Mouse (Mus musculus): ENCODE data around the gene Pum2.
A peak's percentile ranks its signal among the peaks of the same experiment; 100 is the strongest.

The Pum2 gene

DNA sequence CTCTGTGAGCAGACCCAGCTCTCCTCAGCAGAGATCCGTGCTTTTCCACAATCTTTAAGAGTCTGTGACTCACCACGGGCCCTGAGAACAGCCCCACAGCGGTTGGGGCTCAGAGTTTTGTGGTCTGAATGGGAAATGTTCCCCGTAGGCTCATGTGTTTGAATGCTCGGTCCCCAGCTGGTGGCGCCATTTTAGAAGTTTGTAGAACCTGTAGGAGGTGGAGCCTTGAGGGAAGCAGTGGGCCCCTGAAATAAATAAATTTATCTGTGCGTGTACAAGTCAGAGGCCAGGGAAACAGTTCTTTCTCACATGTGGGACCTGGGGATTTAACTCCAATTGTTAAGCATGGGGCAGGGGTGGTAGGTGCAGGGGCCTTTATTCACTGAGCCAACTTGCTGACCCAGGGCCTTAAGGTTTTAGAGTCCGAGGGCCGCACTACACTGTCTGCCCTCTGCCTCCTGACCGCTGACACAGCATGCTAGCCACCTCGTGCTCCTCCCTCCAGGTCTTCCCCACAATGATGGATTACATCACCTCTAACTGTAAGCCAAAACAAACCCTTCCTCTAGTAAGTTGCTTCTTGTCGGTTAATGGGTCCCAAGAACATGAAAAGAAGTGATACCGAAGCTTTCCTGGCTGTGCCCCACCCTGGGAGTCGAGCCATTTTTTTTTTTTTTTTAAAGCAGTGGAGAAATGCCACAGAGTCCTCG is 90.4 kb downstream of the Pum2 start:
- no peak for DNase-seq

DNA sequence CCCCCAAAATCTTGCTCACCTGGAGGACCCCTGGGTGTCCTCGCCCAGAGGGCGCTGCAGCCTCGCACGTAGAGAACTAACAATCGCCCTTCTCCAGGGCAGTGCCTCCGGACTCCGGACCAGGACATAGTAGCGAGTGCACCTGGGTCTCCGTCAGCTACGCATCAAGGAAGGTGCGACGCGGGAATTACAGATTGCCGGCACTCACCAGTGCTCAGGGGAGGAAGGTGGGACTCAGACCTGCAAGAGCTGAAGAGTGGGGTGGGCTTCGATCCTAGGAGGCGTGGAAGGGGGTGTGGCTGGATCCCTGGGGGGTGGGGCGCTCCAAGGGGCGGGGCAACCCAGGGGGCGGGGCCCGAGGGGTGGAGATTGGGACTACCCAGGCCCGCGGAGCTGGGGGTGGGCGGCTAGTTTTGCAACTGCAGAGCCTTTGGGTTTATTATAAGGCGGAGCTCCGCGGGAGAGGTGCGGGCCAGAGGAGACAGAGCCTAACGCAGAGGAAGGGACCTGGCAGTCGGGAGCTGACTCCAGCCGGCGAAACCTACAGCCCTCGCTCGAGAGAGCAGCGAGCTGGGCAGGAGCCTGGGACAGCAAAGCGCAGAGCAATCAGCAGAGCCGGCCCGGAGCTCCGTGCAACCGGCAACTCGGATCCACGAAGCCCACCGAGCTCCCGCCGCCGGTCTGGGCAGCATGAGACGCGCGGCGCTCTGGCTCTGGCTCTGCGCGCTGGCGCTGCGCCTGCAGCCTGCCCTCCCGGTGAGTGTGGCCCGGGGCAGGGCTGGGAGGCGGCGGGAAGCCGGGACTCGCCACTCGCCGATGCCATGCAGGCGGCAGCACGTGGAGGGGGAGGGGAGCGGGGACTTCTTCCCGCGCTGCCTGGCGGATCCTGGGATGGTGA is 97.3 kb downstream of the Pum2 start, which contains the start of gene Sdc1:
Gene Sdc1, plus strand, starts transcription at position 378 of the 898 bp plus-strand sequence.
- DNase-seq: peak; percentile 83

DNA sequence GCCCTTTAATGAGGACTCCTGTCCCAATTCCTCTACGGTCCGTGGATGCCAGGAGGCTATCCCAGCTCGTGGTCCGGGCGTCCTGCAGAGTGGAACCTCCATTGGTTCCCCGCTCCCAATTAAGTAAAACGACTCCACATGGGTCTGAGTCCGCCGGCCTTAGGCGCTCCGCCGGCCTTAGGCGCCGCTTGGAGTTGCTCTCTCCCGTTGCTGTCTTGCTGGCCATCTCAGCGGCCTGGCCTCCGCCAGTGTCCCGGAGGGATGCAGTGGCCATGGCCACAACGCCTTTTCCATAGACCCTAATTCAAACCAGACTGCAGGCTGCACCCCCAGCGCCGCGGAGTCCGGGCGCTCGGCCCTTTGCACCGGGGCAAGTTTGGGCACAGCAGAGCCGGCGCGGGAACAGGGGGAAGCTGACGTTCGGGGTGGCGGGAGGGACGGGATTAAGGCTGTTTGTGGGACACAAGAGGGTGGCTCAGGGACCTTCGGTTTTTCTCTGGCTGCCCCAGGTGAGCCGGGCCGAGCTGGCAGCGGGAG is 98.0 kb downstream of the Pum2 start:
- peak; percentile 31 for DNase-seq

DNA sequence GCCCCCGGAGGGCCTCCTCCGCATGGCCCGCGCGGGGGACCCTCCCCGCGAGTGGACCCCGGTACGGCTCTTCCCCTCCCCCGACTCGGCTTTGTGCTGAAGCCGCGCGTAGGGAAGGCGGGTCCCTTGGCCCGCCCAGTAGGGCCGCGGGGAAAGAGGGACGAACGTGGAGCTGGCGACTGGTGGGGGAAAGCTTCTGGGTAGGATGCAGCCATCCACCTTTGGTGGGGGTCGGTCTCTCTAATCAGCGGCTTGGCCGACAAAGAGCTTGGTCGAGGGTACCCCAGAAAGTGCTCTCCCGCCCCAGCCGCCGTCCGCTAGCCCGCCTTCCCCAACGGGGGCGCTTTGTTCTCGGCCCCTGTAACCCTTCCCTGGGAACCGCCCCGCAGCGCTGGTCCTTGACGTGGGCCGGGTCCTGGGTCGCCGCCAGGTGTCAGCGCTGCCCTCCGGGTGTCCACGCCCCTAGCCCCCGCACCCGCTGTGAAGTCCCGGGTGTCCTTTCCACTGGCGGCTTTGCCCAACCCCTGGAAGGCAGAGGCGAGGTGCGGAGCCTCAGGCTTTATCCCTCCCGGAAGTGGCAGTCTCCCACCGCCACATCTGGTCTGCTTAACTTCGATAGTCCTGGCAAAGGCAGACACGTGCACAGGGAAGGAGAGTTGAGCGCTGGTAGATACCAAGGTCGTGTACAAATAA is 98.7 kb downstream of the Pum2 start:
- peak; percentile 73 for DNase-seq

DNA sequence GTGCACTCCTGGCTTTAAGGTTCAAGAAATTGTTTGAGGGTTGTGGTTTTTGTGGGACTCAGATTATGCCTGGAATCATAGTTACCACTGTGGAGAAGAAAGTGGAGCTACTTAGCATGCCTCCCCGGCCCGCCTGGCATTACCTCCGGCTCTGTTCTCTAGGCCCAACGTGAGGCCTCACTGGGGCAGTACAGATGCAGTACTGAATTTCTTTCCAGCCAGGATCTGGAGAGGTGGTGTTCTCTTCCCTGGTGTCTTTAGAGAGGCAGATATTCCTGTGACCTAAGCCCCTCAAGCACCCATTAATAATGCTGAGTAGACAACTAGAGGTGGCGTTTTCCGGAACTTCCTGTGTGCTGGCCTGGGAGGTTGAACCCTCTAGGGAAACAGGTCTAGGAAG is 99.4 kb downstream of the Pum2 start:
- DNase-seq: no peak

DNA sequence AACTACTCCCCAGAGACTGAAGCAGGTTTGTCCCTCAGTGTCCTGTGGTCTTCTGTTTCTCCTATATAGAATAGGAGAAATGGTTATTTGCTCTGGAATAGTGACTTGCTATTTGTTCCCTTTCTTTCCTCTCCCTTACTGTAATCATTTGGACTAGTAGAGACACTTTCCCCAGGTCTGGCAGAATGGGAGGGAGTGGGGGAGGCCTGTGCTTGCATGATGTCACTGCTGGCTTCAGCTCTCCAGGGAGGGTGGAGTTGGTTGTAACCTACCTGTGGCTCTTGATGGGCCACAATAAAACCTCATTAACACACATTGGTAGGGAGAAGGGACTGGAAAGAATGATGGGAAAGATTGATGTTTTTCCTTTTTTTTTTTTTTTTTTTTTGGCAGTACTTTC is 100.2 kb downstream of the Pum2 start:
- no peak for DNase-seq

DNA sequence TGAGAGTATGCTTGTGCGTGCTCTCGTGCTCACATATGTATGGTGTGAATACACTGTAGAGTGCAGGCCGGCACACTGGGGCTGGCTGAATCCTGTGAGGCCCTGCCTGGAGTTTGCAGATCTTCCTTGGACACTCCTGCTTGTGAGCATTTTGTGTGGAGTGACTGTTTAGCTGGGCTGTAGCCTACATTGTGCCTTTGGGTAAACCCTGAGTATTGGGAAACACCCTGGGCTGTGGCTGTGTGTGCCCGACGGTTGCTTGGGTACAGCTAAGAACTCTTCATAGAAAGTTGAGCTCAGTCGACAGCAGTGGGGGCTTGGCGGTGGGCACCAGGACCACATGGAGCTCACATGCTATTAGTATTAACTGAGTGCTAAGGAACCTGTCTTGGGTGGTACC is 102.3 kb downstream of the Pum2 start:
- DNase-seq: no peak

DNA sequence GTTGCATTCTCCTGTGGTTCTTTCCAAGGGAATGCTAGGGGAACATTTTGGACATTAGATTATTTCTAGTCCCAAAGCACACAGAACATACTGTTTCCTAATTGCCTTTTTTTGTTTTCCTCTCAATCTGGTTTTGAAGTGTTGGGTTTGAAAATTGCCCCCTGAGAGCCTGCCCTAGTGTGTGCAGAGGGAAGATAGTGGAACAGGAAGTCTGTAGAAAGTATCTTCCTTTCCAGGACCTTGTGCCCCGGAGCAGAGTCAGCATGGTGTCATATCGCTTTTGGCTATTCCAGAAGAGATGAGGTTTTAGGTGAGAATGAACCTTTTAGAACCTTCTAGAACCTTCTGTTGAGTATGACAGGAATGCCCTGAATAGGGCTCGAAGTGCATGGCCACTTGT is 102.8 kb downstream of the Pum2 start:
- no peak for DNase-seq

DNA sequence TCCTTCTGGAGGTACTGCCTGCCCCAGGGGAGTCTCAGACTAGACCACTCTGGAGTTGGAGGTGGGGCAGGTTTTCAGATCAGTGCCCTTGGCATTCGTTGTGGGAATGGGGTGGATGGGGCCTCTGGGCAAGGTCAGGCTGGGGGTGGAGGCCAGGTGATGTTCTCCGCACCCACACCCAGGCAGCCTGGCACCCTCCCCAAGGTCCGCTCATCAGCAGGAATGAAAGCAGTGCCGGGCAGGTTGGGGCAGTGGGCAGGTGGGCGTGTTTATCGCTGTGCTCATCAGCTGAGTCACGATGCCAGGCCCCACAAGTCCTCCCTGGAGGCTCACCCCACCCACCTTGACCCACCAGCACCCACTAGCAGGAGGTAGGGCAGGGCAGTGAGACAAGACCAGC is 104.2 kb downstream of the Pum2 start:
- DNase-seq: no peak

DNA sequence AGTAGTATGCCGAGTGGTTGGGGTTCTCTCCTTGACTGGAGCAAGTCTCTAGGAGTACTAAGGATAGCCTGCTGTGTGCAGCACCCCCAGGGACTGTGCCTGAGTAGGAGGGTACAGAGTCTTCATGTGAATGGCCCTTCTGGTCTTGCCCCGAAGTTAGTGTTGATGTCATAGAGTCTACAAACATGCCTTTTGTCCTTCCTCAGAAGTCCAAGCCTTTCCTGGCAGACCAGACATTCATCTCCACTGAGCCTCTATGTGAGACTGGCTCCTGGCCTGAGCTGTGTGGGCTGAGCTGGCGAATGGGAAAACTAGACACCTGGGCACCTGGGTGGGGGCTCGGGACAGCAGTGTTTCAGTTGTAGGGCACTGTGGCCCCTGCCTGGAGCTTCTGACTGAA is 105.9 kb downstream of the Pum2 start:
- DNase-seq: no peak

DNA sequence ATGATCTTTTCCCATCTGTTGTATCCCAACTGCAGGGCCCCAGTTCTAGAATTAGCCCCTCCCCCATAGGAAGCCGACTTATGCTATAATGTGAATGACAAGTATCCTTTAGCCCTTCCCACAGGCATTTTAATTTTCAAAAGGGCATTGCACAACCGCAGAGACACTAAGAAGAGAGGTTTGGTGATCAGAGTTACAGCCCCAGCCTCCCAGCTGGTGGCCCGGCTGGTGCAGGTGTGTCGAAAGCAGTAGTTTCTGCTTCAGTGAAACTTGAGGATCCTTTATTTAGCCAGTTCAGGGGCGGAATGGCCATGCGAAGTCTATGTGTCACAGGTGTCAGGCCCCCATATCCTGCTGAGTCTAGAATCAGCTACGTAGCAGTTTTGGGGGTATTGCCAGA is 107.2 kb downstream of the Pum2 start:
- DNase-seq: no peak

DNA sequence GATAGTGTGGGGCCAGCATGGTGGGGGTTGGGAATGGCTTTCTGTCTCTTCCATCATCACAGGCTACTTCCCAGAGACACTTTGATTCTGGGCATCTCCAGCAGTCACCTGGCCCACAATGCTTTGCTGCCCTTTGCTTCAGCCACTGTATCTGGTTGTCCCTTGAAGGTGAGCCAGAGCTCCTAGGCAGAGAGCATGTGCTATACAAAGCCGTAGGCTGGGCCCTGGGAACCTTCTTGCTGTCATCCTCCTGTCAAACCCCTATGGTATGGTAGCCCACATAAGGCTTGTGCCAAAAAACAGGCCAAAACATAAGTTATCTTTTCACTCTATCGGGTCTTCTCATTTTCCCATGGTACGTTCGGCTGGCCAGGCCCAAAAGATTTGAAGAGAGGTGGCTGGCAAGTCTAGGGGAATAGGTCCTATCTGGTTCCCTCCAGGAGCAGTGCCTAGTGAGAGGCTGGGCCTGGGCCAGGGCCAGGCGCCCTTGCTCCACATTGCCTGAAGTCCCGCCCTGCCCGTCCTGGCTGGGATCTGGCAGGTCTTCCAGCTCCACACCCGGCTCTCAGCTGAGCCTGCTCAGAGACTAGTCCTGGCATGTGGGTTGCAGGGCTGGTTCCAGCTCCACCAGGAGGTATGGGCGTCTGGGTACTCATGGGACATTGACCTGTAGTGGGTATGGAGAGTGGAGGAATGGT is 107.9 kb downstream of the Pum2 start:
- DNase-seq: peak; percentile 68

DNA sequence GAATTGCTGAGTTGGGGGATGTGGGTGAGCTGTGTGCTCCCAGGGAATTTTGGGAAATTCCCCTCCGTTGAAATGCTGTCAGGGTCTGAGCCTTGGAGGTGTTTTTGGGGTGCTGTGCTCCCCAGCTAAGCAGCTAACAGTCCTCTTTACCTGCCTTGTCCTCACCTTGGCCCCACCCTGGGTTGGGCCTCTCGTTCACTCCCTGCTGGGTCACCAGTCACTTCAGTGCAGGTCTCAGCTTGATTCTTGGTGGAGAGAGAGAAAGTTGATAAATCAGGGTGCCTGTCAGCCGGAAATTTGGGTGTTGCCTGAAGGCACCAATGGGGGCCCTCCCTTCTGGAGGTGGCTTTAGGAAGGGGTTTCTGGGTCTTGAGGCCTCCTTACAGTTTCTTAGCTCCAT is 108.6 kb downstream of the Pum2 start:
- DNase-seq: no peak

DNA sequence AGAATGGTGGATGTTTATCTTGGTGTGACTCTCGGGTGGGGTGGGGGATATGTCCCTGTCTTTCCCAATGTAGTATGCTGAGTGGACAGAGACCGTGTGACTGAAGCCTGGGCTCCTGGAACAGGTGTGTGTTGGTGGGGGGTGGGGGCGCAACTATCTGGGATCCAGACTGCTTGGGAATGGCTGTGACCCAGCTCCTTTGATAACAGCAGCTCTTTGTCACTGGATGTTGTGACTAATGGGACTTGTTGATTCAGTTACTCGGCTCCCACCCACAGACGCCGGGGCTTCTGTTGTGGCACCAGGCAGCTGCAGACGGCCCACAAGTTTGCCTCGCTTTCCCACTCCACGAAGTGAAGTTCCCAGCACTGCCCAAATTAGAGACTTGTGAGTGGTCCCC is 110.3 kb downstream of the Pum2 start:
- no peak for DNase-seq

DNA sequence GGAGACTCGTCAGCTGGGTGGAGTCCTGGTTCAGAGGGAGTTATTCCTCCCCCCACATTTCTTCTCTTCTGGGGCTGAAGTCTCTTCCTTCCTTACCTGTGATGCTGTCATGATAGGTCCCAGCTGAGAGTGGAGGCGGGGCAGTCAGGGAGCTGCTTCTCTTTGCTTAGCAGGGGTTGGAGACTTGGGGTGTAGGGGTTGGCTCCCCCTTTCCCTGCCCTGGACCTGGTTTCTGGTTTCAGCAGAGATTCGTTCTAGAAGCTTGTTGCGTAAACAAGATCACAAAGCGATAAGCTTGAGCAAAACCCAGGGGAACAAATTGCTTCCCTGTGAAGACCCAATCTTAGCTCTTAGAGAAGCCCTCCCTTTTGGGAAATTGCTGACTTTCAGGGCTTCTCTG is 112.5 kb downstream of the Pum2 start:
- no peak for DNase-seq

DNA sequence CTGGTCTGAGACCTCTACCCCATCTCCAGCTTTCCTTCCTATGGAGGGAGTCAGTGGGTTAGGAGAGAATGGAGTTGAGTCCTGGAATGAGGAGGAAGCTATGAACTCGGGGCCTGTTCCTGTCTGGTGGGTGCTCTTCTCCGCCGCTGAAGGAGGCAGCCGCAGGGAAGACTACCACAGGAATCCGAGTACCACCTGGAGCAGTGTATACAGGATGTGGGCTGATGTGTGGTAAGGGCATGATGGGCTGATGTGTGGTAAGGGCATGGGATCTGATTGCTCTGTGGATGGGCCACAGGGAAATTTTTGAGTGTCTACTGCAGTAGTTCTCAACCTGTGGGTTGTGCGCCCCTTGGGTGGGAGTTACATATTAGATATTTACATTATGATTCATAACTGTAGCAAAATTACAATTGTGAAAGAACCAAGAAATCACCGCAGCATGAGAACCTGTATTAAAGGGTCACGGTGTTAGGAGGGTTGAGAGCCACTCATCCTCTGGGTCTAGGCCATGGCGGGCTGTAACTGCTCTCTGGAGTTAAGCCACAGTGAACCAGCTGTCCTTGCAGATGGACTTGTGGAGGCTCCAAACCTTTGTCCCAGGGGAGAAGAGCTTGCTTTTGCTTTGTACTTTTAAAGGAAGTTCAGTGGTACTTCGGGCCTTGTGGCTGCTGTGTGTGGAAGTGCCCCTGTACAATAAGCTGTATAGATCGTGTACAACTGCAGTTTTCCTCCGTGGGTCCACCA is 113.2 kb downstream of the Pum2 start:
- DNase-seq: no peak

DNA sequence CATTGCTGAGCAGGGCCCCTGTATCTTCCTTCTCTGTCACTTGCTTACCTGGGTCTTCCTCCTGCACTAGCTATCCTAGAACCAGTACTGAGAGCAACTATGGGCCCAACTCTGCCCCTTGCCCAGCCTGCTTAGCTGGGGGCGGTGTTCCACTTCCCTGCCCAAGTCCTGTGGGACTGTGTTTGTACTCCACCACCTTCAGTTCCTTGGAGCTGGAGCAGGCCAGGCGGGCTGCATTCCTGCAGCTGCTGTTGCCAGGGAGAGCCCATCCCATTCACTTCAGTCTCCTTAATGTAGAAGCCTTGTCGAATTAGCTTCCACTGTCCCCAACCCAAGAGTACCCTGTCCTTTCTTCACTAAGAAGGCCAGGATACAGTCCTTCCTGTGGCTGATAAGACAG is 114.5 kb downstream of the Pum2 start:
- no peak for DNase-seq

DNA sequence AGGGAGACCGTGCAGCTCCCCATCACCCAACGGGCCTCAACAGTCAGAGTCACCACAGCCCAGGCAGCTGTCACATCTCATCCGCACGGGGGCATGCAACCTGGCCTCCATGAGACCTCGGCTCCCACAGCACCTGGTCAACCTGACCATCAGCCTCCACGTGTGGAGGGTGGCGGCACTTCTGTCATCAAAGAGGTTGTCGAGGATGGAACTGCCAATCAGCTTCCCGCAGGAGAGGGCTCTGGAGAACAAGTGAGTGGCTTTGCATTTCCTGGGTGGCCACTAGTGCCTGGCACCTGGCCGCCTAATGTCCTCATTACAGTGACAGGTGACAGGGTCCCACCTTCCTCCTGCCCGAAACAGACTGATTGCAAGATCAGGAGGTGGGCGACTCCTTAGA is 116.7 kb downstream of the Pum2 start:
- DNase-seq: peak; percentile 37

DNA sequence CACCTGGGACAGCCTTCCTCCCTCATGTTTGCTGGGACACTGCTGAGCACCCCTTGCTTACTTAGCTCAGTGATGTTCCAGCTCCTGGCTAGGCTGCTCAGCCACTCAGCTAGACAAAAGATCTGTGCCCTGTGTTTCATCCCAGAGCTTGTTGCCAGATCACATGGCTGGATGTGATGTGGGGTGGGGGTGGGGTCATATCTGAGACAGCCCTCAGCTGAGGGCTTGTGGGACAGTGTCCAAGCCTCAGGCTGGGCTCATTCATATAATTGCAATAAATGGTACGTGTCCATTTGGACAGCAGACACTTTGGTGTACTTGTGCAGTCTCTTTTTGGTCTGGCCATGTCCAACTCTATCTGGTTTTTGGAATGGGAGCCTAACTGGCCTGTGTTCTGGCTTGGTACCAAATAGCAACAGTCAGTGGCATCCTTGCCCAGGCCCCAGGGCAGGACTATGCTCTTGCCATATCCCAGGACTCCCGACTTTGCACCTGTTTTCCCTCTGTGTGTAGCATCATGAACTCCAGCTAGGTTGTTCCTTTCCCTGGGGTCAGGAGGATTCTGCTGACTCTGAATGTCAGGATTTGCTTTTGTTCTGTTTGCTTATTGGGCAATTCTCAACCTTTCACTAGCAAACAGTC is 119.6 kb downstream of the Pum2 start:
- no peak for DNase-seq

DNA sequence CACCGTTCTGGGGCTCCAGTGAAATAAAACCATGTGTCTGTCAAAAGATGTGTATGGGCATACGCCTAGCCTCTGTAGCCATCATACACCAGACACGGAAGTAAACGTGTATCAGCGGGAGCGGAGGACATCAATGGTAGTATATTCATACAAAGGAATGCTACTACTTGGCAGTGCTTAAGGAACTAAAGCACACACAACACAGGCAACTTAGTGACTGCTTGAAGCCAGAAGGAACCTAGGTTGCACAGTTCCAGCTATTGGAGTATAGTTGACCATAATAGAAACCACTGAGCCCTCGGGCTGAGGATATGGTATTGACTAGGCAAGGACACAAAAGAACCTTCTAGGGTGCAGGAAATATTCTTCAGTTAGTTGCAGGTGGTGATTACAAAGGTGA is 124.0 kb downstream of the Pum2 start:
- no peak for DNase-seq

DNA sequence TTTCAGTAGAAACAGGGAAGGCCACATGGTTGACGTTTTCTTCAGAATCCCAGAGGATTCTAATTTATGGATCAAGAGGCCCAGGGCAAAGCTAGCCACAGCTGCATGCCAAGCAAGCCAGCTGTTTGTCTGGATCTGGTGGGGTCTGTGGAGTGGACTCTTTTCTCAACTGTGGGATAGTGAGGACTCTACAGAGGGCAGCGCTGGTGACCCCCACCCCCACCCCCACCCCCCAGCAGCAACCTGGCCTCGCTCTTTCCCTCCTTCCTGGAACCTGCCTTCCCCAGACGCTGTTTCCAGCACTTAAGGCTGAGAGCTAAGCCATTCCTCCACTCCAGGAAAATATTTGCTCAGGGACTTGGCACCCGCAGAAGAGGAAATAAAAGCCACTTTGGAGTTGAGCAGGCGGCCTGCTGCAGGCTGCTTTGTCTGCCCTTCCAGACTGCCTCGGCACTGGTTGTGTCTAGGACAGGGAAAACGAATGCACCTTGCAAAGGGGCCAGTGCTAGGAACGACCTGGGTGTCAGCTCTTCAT is 124.6 kb downstream of the Pum2 start:
- peak; percentile 58 for DNase-seq
